20 mouse cellular contexts compared by ENCODE assay signal in genomic region chr17:75518181-75518901, GRCm38 (mm10). TPM values are rescaled to one million over a fixed set of nuclear protein-coding genes. Genes with fewer than 3 reads are reported as not detected.
DNase-seq lines count a peak whose midpoint lies in the region; ATAC-seq and TF ChIP-seq lines count a peak whose summit lies in the region.
"Had no signal": no experiment of that assay in that cellular context is flagged by ENCODE, and none has a peak within 500 bp of the region (broad histone marks: within the 10 kb centered on the region; RNA-seq: fewer than 3 reads in every experiment).

No protein-coding gene starts in this region.

- no peaks in the 10 kb centered on the region for H3K9me3 ChIP-seq in heart, embryonic 13.5 days
- H3K9me3 ChIP-seq: embryonic facial prominence, embryonic 10.5 days; heart, embryonic 15.5 days; limb, embryonic 12.5 days; liver, embryonic 13.5 days; lung, embryonic 15.5 days had no signal

- no peak for DNase-seq in heart, adult 9 months (ENCODE audit: low spot score in 2 of 2)
- DNase-seq in B cell, adult 2 months, result peak; percentile 65 to 66
- DNase-seq in yolk sac, embryonic 10.5 days (ENCODE audit: low spot score), result no peak
- DNase-seq: cerebellum, postnatal 36 days; kidney, adult 18-20 months; kidney, postnatal 14 days; liver, embryonic 13.5 days; midbrain, embryonic 14.5 days; thymus, postnatal 36 days had no signal

- H3K27ac ChIP-seq in heart, embryonic 13.5 days (replicated peaks), result no peak overlapping the region
- 0 out of 2 replicates have a peak overlapping the region, but pooled peaks have one; percentile 18 for H3K27ac ChIP-seq in bone marrow macrophage, adult 2 months (ENCODE audit: insufficient read depth, low read depth, low read length)
- H3K27ac ChIP-seq: embryonic facial prominence, embryonic 10.5 days; heart, embryonic 15.5 days; limb, embryonic 12.5 days; liver, embryonic 13.5 days; lung, embryonic 15.5 days; macrophage had no signal

- H3K9ac ChIP-seq in heart, embryonic 13.5 days, result no peak overlapping the region
- H3K9ac ChIP-seq: heart, embryonic 15.5 days; limb, embryonic 12.5 days; liver, embryonic 13.5 days; lung, embryonic 15.5 days had no signal

- TF ChIP-seq POLR2A in bone marrow macrophage, adult 2 months (IDR thresholded peaks at IDR 0.05; ENCODE audit: borderline replicate concordance, low read depth, low read length), result no peak

- no peaks in the 10 kb centered on the region for H3K36me3 ChIP-seq in heart, embryonic 13.5 days
- H3K36me3 ChIP-seq: embryonic facial prominence, embryonic 10.5 days; heart, embryonic 15.5 days; limb, embryonic 12.5 days; liver, embryonic 13.5 days; lung, embryonic 15.5 days had no signal

- 29% methylated on average over 8 of the region's 8 CpGs for WGBS in heart, embryonic 13.5 days

- no peak for ATAC-seq in heart, embryonic 13.5 days (ENCODE audit: extremely low read depth, insufficient number of reproducible peaks, low FRiP score, low TSS enrichment)
- ATAC-seq in neutrophil, adult 5-6 weeks (ENCODE audit: extremely low read depth, insufficient number of reproducible peaks, low FRiP score, poor library complexity, severe bottlenecking), result peak; percentile 88
- no peak for ATAC-seq in inflammation-experienced regulatory T-cells, adult 6 months
- ATAC-seq: forebrain, embryonic 14.5 days; hindbrain, embryonic 16.5 days had no signal

- H3K4me1 ChIP-seq in heart, embryonic 13.5 days, result peaks cover 31% of the 10 kb centered on the region
- H3K4me1 ChIP-seq in bone marrow macrophage, adult 2 months (ENCODE audit: control insufficient read depth, insufficient read depth, low read length), result peaks cover 24% of the 10 kb centered on the region
- H3K4me1 ChIP-seq: liver, embryonic 13.5 days had no signal

- no peaks in the 10 kb centered on the region for H3K27me3 ChIP-seq in heart, embryonic 13.5 days (replicated peaks)
- H3K27me3 ChIP-seq: heart, embryonic 15.5 days; limb, embryonic 12.5 days; liver, embryonic 13.5 days; lung, embryonic 15.5 days had no signal

- TF ChIP-seq CTCF in bone marrow macrophage, adult 2 months (IDR thresholded peaks at IDR 0.05; ENCODE audit: low read depth, low read length), result no peak

- H3K4me2 ChIP-seq in heart, embryonic 13.5 days, result peak overlapping the region; percentile 25
- H3K4me2 ChIP-seq: heart, embryonic 15.5 days; limb, embryonic 12.5 days; liver, embryonic 13.5 days; lung, embryonic 15.5 days had no signal

- no peak overlapping the region for H3K4me3 ChIP-seq in heart, embryonic 13.5 days
- no peak overlapping the region for H3K4me3 ChIP-seq in bone marrow macrophage, adult 2 months (ENCODE audit: insufficient read depth, low read length)
- H3K4me3 ChIP-seq: embryonic facial prominence, embryonic 10.5 days; heart, embryonic 15.5 days; limb, embryonic 12.5 days; liver, embryonic 13.5 days; lung, embryonic 15.5 days had no signal

RNA-seq across cellular contexts. Expression of gene Fam98a, which starts 33.4 kb away (rescaled TPM):
- 23.6 and 26.8 TPM in 2 replicates for polyA plus RNA-seq in heart, embryonic 13.5 days (2015; fragmentation: Nextera tagmentation; extraction: Ambion mirVana)
- polyA plus RNA-seq in bone marrow macrophage, adult 2 months (2012; ENCODE audit: insufficient read depth, insufficient read length, missing spikeins), result 15.4 and 15.5 TPM in 2 replicates
- total RNA-seq in neutrophil, adult 5-6 weeks (2017), result 21.5 and 24.9 TPM in 2 replicates
- polyA plus RNA-seq in inflammation-experienced regulatory T-cells, adult 6 months (2017; shearing (Covaris generic)), result 10 to 100 TPM; 10.5 to 13.6 (median 12.5) TPM

Comparison
In these comparisons a context has a peak if more than half of its experiments do, and no peak if none do; other contexts are left out.
1. DNase-seq: peak in B cell, adult 2 months (2 of 2); none in heart, adult 9 months (0 of 2) and yolk sac, embryonic 10.5 days (single experiment).